ENCODE assay signal across 8 mouse cellular contexts in the genomic region with DNA sequence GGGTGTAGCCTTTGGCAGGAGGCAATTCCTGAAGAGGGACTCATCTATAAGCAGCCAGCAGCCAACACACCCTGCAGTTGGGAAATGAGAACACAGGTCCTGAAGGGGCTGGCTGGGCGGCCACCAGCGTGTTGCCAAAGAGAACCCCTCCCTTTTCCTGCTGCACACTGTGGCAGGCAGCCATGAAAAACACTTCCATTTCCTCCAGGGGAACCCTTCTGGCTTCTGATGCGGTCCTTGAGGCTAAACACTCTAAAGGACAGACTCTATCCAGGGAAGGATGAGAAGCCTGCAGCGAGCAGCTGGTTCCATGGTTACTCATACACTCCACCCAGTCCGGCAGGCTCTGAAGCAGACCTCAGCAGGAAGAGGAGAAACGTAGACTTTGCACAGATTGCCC.
DNase-seq lines count a peak whose midpoint lies in the region; ATAC-seq lines count a peak whose summit lies in the region.
"Had no signal": no experiment of that assay in that cellular context is flagged by ENCODE, and none has a peak within 500 bp of the region (broad histone marks: within the 10 kb centered on the region; RNA-seq: fewer than 3 reads in every experiment).

No protein-coding gene starts in this region.

- no peak overlapping the region for H3K4me2 ChIP-seq in embryonic facial prominence, embryonic 12.5 days (replicated peaks)
- 0 out of 2 replicates have a peak overlapping the region, but pooled peaks have one; percentile 17 for H3K4me2 ChIP-seq in heart, embryonic 15.5 days

- peak; percentile 66 for ATAC-seq in embryonic facial prominence, embryonic 12.5 days (ENCODE audit: insufficient number of reproducible peaks, insufficient read depth, low FRiP score, low TSS enrichment)
- peak; percentile 90 for ATAC-seq in heart, embryonic 15.5 days (replicated peaks; ENCODE audit: insufficient number of reproducible peaks, insufficient read depth, low FRiP score, low read depth)
- peak; percentile 57 for ATAC-seq in monocyte, adult 5-6 weeks (replicated peaks; ENCODE audit: insufficient number of reproducible peaks, low FRiP score, low TSS enrichment, poor library complexity, severe bottlenecking)

- no peaks in the 10 kb centered on the region for H3K36me3 ChIP-seq in embryonic facial prominence, embryonic 12.5 days
- H3K36me3 ChIP-seq in heart, embryonic 15.5 days = no peaks in the 10 kb centered on the region

- H3K9me3 ChIP-seq in embryonic facial prominence, embryonic 12.5 days = no peaks in the 10 kb centered on the region
- no peaks in the 10 kb centered on the region for H3K9me3 ChIP-seq in heart, embryonic 15.5 days (replicated peaks)

- H3K4me3 ChIP-seq in embryonic facial prominence, embryonic 12.5 days = no peak overlapping the region
- H3K4me3 ChIP-seq in heart, embryonic 15.5 days = no peak overlapping the region

- peaks cover 16% of the 10 kb centered on the region for H3K4me1 ChIP-seq in embryonic facial prominence, embryonic 12.5 days
- peaks cover 22% of the 10 kb centered on the region for H3K4me1 ChIP-seq in heart, embryonic 15.5 days (replicated peaks)

- H3K27me3 ChIP-seq in embryonic facial prominence, embryonic 12.5 days = no peaks in the 10 kb centered on the region
- no peaks in the 10 kb centered on the region for H3K27me3 ChIP-seq in heart, embryonic 15.5 days

- H3K9ac ChIP-seq in embryonic facial prominence, embryonic 12.5 days = no peak overlapping the region
- no peak overlapping the region for H3K9ac ChIP-seq in heart, embryonic 15.5 days

- H3K27ac ChIP-seq in embryonic facial prominence, embryonic 12.5 days = no peak overlapping the region
- peak overlapping the region; percentile 77 for H3K27ac ChIP-seq in heart, embryonic 15.5 days
- H3K27ac ChIP-seq: macrophage had no signal

- 46% methylated on average over 6 of the region's 6 CpGs for WGBS in embryonic facial prominence, embryonic 12.5 days
- 39% methylated on average over 6 of the region's 6 CpGs for WGBS in heart, embryonic 15.5 days

- DNase-seq in spleen, postnatal 4 days (ENCODE audit: low spot score in 2 of 2) = peak; percentile 18 to 46
- no peak for DNase-seq in spleen, adult 12 weeks (ENCODE audit: low spot score)
- peak; percentile 74 to 85 for DNase-seq in kidney, postnatal 4 days
- no peak for DNase-seq in cerebellum, adult 8-10 months

Comparison
In these comparisons a context has a peak if more than half of its experiments do, and no peak if none do; other contexts are left out.
1. DNase-seq: peak in spleen, postnatal 4 days (2 of 2) and kidney, postnatal 4 days (2 of 2); none in spleen, adult 12 weeks (single experiment) and cerebellum, adult 8-10 months (single experiment).
2. Peak in every context shown above with its lines, with median percentiles within 50 percentile points of each other: ATAC-seq.